Mouse (Mus musculus): ENCODE measurements around the gene Tnfrsf21. TPM values are rescaled to one million over a fixed set of nuclear protein-coding genes. Genes with fewer than 3 reads are reported as not detected.

The Tnfrsf21 gene
- polyA plus RNA-seq, 1 experiment, result 65.3 TPM

- DNase-seq, result no peak
- TF ChIP-seq CTCF (IDR thresholded peaks at IDR 0.05; ENCODE audit: borderline replicate concordance, insufficient read depth, low read depth, low read length) (no peak), POLR2A (IDR thresholded peaks at IDR 0.05; ENCODE audit: borderline replicate concordance, insufficient read depth, low read length) (no peak)
- H3K4me1 ChIP-seq (ENCODE audit: control insufficient read depth, insufficient read depth, low read length), result no peaks in the 10 kb centered on the region
- H3K27ac ChIP-seq (ENCODE audit: insufficient read depth, low read length), result no peak overlapping the region
- 84% methylated on average over 3 of the region's 3 CpGs for WGBS
- H3K4me3 ChIP-seq (replicated peaks; ENCODE audit: insufficient read depth, low read depth, low read length), result no peak overlapping the region
- H3K27me3 ChIP-seq (ENCODE audit: control insufficient read depth, insufficient read depth, low read length), result no peaks in the 10 kb centered on the region
Measured at GRCm38 (mm10) chr17:43040571-43040970, 24.2 kb downstream of the Tnfrsf21 start.

- Histone ChIP-seq H3K27ac (ENCODE audit: insufficient read depth, low read length) (no peak overlapping the region), H3K27me3 (ENCODE audit: control insufficient read depth, insufficient read depth, low read length) (no peaks in the 10 kb centered on the region), H3K4me3 (replicated peaks; ENCODE audit: insufficient read depth, low read depth, low read length) (no peak overlapping the region), H3K4me1 (ENCODE audit: control insufficient read depth, insufficient read depth, low read length) (no peaks in the 10 kb centered on the region)
- no peak for DNase-seq
- 85% methylated on average over 2 of the region's 2 CpGs for WGBS
- TF ChIP-seq CTCF (IDR thresholded peaks at IDR 0.05; ENCODE audit: borderline replicate concordance, insufficient read depth, low read depth, low read length) (no peak), POLR2A (IDR thresholded peaks at IDR 0.05; ENCODE audit: borderline replicate concordance, insufficient read depth, low read length) (no peak)
Measured at GRCm38 (mm10) chr17:43050619-43051018, 34.3 kb downstream of the Tnfrsf21 start.

GRCm38 (mm10) chr17:43052791-43053190, 36.4 kb downstream of the Tnfrsf21 start:
- no peak overlapping the region for H3K4me3 ChIP-seq (replicated peaks; ENCODE audit: insufficient read depth, low read depth, low read length)
- no peaks in the 10 kb centered on the region for H3K27me3 ChIP-seq (ENCODE audit: control insufficient read depth, insufficient read depth, low read length)
- H3K27ac ChIP-seq (ENCODE audit: insufficient read depth, low read length), result no peak overlapping the region
- TF ChIP-seq CTCF (IDR thresholded peaks at IDR 0.05; ENCODE audit: borderline replicate concordance, insufficient read depth, low read depth, low read length) (no peak), POLR2A (IDR thresholded peaks at IDR 0.05; ENCODE audit: borderline replicate concordance, insufficient read depth, low read length) (no peak)
- no peak for DNase-seq
- 100% methylated on average over 1 of the region's 1 CpGs for WGBS
- H3K4me1 ChIP-seq (ENCODE audit: control insufficient read depth, insufficient read depth, low read length), result no peaks in the 10 kb centered on the region

- 97% methylated on average over 10 of the region's 10 CpGs for WGBS
- no peak for DNase-seq
- TF ChIP-seq POLR2A (IDR thresholded peaks at IDR 0.05; ENCODE audit: borderline replicate concordance, insufficient read depth, low read length) (no peak), CTCF (IDR thresholded peaks at IDR 0.05; ENCODE audit: borderline replicate concordance, insufficient read depth, low read depth, low read length) (no peak)
- H3K27me3 ChIP-seq (ENCODE audit: control insufficient read depth, insufficient read depth, low read length), result no peaks in the 10 kb centered on the region
- no peaks in the 10 kb centered on the region for H3K4me1 ChIP-seq (ENCODE audit: control insufficient read depth, insufficient read depth, low read length)
- no peak overlapping the region for H3K27ac ChIP-seq (ENCODE audit: insufficient read depth, low read length)
- H3K4me3 ChIP-seq (replicated peaks; ENCODE audit: insufficient read depth, low read depth, low read length), result no peak overlapping the region
Measured at GRCm38 (mm10) chr17:43053943-43054342, 37.6 kb downstream of the Tnfrsf21 start.

- 93% methylated on average over 11 of the region's 11 CpGs for WGBS
- H3K4me1 ChIP-seq (ENCODE audit: control insufficient read depth, insufficient read depth, low read length), result no peaks in the 10 kb centered on the region
Measured at GRCm38 (mm10) chr17:43058277-43059025, 42.1 kb downstream of the Tnfrsf21 start.

GRCm38 (mm10) chr17:43064705-43065104, 48.4 kb downstream of the Tnfrsf21 start:
- H3K27ac ChIP-seq (ENCODE audit: insufficient read depth, low read length), result no peak overlapping the region
- no peak for TF ChIP-seq CTCF (IDR thresholded peaks at IDR 0.05; ENCODE audit: borderline replicate concordance, insufficient read depth, low read depth, low read length)

More at GRCm38 (mm10) chr17:43058277-43059025, 42.1 kb downstream of the Tnfrsf21 start:
- DNase-seq, result no peak
- no peak for TF ChIP-seq CTCF (IDR thresholded peaks at IDR 0.05; ENCODE audit: borderline replicate concordance, insufficient read depth, low read depth, low read length)
- no peak for TF ChIP-seq POLR2A (IDR thresholded peaks at IDR 0.05; ENCODE audit: borderline replicate concordance, insufficient read depth, low read length)
- Histone ChIP-seq H3K27me3 (ENCODE audit: control insufficient read depth, insufficient read depth, low read length) (no peaks in the 10 kb centered on the region), H3K27ac (ENCODE audit: insufficient read depth, low read length) (no peak overlapping the region), H3K4me3 (replicated peaks; ENCODE audit: insufficient read depth, low read depth, low read length) (no peak overlapping the region)

GRCm38 (mm10) chr17:43068846-43069553, 52.6 kb downstream of the Tnfrsf21 start:
- no peak overlapping the region for H3K27ac ChIP-seq (ENCODE audit: insufficient read depth, low read length)
- no peak for DNase-seq
- WGBS, result 41% methylated on average over 7 of the region's 7 CpGs
- no peaks in the 10 kb centered on the region for H3K27me3 ChIP-seq (ENCODE audit: control insufficient read depth, insufficient read depth, low read length)
- H3K4me1 ChIP-seq (ENCODE audit: control insufficient read depth, insufficient read depth, low read length), result no peaks in the 10 kb centered on the region
- TF ChIP-seq POLR2A (IDR thresholded peaks at IDR 0.05; ENCODE audit: borderline replicate concordance, insufficient read depth, low read length) (no peak), CTCF (IDR thresholded peaks at IDR 0.05; ENCODE audit: borderline replicate concordance, insufficient read depth, low read depth, low read length) (no peak)
- H3K4me3 ChIP-seq (replicated peaks; ENCODE audit: insufficient read depth, low read depth, low read length), result no peak overlapping the region

More at GRCm38 (mm10) chr17:43064705-43065104, 48.4 kb downstream of the Tnfrsf21 start:
- Histone ChIP-seq H3K4me3 (replicated peaks; ENCODE audit: insufficient read depth, low read depth, low read length) (no peak overlapping the region), H3K27me3 (ENCODE audit: control insufficient read depth, insufficient read depth, low read length) (no peaks in the 10 kb centered on the region), H3K4me1 (ENCODE audit: control insufficient read depth, insufficient read depth, low read length) (no peaks in the 10 kb centered on the region)
- no peak for DNase-seq
- WGBS, result 96% methylated on average over 6 of the region's 6 CpGs

GRCm38 (mm10) chr17:43070946-43071345, 54.6 kb downstream of the Tnfrsf21 start:
- 97% methylated on average over 2 of the region's 2 CpGs for WGBS
- H3K4me1 ChIP-seq (ENCODE audit: control insufficient read depth, insufficient read depth, low read length), result no peaks in the 10 kb centered on the region

More at GRCm38 (mm10) chr17:43070946-43071345, 54.6 kb downstream of the Tnfrsf21 start:
- DNase-seq, result no peak
- Histone ChIP-seq H3K27me3 (ENCODE audit: control insufficient read depth, insufficient read depth, low read length) (no peaks in the 10 kb centered on the region), H3K4me3 (replicated peaks; ENCODE audit: insufficient read depth, low read depth, low read length) (no peak overlapping the region), H3K27ac (ENCODE audit: insufficient read depth, low read length) (no peak overlapping the region)
- TF ChIP-seq POLR2A (IDR thresholded peaks at IDR 0.05; ENCODE audit: borderline replicate concordance, insufficient read depth, low read length) (no peak), CTCF (IDR thresholded peaks at IDR 0.05; ENCODE audit: borderline replicate concordance, insufficient read depth, low read depth, low read length) (no peak)
